ENCODE assay signal across 8 mouse cellular contexts in the genomic region with DNA sequence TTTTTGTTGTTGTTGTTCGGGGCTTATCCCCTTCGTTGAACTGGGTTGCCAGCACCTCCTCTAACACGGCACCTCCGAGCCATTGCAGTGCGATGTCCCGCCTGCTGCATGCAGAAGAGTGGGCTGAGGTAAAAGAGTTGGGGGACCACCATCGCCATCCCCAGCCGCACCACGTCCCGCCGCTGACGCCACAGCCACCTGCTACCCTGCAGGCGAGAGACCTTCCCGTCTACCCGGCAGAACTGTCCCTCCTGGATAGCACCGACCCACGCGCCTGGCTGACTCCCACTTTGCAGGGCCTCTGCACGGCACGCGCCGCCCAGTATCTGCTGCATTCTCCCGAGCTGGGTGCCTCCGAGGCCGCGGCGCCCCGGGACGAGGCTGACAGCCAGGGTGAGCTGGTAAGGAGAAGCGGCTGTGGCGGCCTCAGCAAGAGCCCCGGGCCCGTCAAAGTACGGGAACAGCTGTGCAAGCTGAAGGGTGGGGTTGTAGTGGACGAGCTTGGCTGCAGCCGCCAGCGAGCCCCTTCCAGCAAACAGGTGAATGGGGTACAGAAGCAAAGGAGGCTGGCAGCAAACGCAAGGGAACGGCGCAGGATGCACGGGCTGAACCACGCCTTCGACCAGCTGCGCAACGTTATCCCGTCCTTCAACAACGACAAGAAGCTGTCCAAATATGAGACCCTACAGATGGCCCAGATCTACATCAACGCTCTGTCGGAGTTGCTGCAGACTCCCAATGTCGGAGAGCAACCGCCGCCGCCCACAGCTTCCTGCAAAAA. TPM values are rescaled to one million over a fixed set of nuclear protein-coding genes. Genes with fewer than 3 reads are reported as not detected.
A peak's percentile ranks its signal among the peaks of the same experiment; 100 is the strongest.
DNase-seq lines count a peak whose midpoint lies in the region; ATAC-seq and TF ChIP-seq lines count a peak whose summit lies in the region.
"Had no signal": no experiment of that assay in that cellular context is flagged by ENCODE, and none has a peak within 500 bp of the region (broad histone marks: within the 10 kb centered on the region; RNA-seq: fewer than 3 reads in every experiment).

No protein-coding gene starts in this region.

- peaks cover 4% of the 10 kb centered on the region; the same call in 1 of the 2 replicates for H3K4me1 ChIP-seq in lung, embryonic 14.5 days (ENCODE audit: insufficient read depth)
- H3K4me1 ChIP-seq in forebrain, postnatal 0 days (ENCODE audit: insufficient read depth): peaks cover 7% of the 10 kb centered on the region
- peaks cover 29% of the 10 kb centered on the region for H3K4me1 ChIP-seq in midbrain, embryonic 12.5 days

- H3K27ac ChIP-seq in lung, embryonic 14.5 days (ENCODE audit: low read depth): no peak overlapping the region
- H3K27ac ChIP-seq in forebrain, postnatal 0 days (ENCODE audit: low read depth, low read length): no peak overlapping the region
- H3K27ac ChIP-seq in midbrain, embryonic 12.5 days (replicated peaks): no peak overlapping the region
- H3K27ac ChIP-seq: macrophage had no signal

- no peaks in the 10 kb centered on the region for H3K36me3 ChIP-seq in lung, embryonic 14.5 days (ENCODE audit: insufficient read depth)
- no peaks in the 10 kb centered on the region for H3K36me3 ChIP-seq in forebrain, postnatal 0 days (ENCODE audit: insufficient read depth)
- H3K36me3 ChIP-seq in midbrain, embryonic 12.5 days: no peaks in the 10 kb centered on the region

- peak; percentile 70 for ATAC-seq in lung, embryonic 14.5 days (ENCODE audit: insufficient read depth)
- ATAC-seq in forebrain, postnatal 0 days: peak; percentile 65
- peak; percentile 73 for ATAC-seq in midbrain, embryonic 12.5 days (ENCODE audit: low FRiP score, low read depth)

- H3K9me3 ChIP-seq in lung, embryonic 14.5 days (ENCODE audit: low read depth, low read length): no peaks in the 10 kb centered on the region
- no peaks in the 10 kb centered on the region for H3K9me3 ChIP-seq in forebrain, postnatal 0 days (ENCODE audit: low read length)
- no peaks in the 10 kb centered on the region for H3K9me3 ChIP-seq in midbrain, embryonic 12.5 days

- no peak overlapping the region for H3K9ac ChIP-seq in lung, embryonic 14.5 days
- H3K9ac ChIP-seq in forebrain, postnatal 0 days: no peak overlapping the region
- peak overlapping the region; percentile 31; the same call in 1 of the 2 replicates for H3K9ac ChIP-seq in midbrain, embryonic 12.5 days (replicated peaks)

- peaks cover 76% of the 10 kb centered on the region for H3K27me3 ChIP-seq in lung, embryonic 14.5 days (ENCODE audit: insufficient read depth, low read length)
- peaks cover 67% of the 10 kb centered on the region for H3K27me3 ChIP-seq in forebrain, postnatal 0 days (ENCODE audit: insufficient read depth, low read length)
- peaks cover 77% of the 10 kb centered on the region for H3K27me3 ChIP-seq in midbrain, embryonic 12.5 days

- under 1% methylated on average over 53 of the region's 53 CpGs for WGBS in lung, embryonic 14.5 days
- WGBS in forebrain, postnatal 0 days: 2% methylated on average over 53 of the region's 53 CpGs
- under 1% methylated on average over 53 of the region's 53 CpGs for WGBS in midbrain, embryonic 12.5 days

- H3K4me3 ChIP-seq in lung, embryonic 14.5 days (ENCODE audit: low read depth, low read length): peak overlapping the region; percentile 39
- peak overlapping the region; percentile 37 for H3K4me3 ChIP-seq in forebrain, postnatal 0 days (ENCODE audit: low read depth, low read length)
- H3K4me3 ChIP-seq in midbrain, embryonic 12.5 days: peak overlapping the region; percentile 42

- no peak for TF ChIP-seq CTCF in lung, embryonic 14.5 days (IDR thresholded peaks at IDR 0.05; ENCODE audit: low read depth)
- TF ChIP-seq CTCF in forebrain, postnatal 0 days (IDR thresholded peaks at IDR 0.05; ENCODE audit: low read depth): no peak

- peak; percentile 55 for DNase-seq in lung, embryonic 14.5 days
- no peak for DNase-seq in lung, postnatal 14 days
- DNase-seq in cerebellum, postnatal 10 days: peak; percentile 53 to 59
- DNase-seq in forebrain, postnatal 0 days: peak; percentile 34
- peak; percentile 37 for DNase-seq in kidney, postnatal 10 days
- DNase-seq in c-Kit-positive CD71-positive TER-119-positive erythroid progenitor cells, embryonic 14.5 days (ENCODE audit: low spot score): no peak

- peak overlapping the region; percentile 78 for H3K4me2 ChIP-seq in lung, embryonic 14.5 days
- H3K4me2 ChIP-seq in forebrain, postnatal 0 days (ENCODE audit: low read depth): peak overlapping the region; percentile 57
- peak overlapping the region; percentile 79 for H3K4me2 ChIP-seq in midbrain, embryonic 12.5 days (replicated peaks)

RNA-seq across cellular contexts. Expression of a gene that starts 0.5 kb away (rescaled TPM):
- not detected in 2 replicates for polyA plus RNA-seq in lung, embryonic 14.5 days (2014; fragmentation: Nextera tagmentation; extraction: Ambion mirVana)
- total RNA-seq in forebrain, postnatal 0 days (2014; rRNA removed): not detected in 2 replicates
- not detected in 2 replicates for polyA plus RNA-seq in forebrain, postnatal 0 days (2015; fragmentation: Nextera tagmentation; extraction: Ambion mirVana)
- 0.90 and 2.6 TPM in 2 replicates for polyA plus RNA-seq in midbrain, embryonic 12.5 days (2016; fragmentation: Nextera tagmentation; extraction: Ambion mirVana)
- polyA plus RNA-seq: macrophage had no signal

Comparison
In these comparisons a context has a peak if more than half of its experiments do, and no peak if none do; other contexts are left out.
1. DNase-seq: peak in lung, embryonic 14.5 days (single experiment), cerebellum, postnatal 10 days (2 of 2), forebrain, postnatal 0 days (single experiment) and kidney, postnatal 10 days (single experiment); none in lung, postnatal 14 days (single experiment) and c-Kit-positive CD71-positive TER-119-positive erythroid progenitor cells, embryonic 14.5 days (single experiment).
2. Peak in every context shown above with its lines, with median percentiles within 50 percentile points of each other: ATAC-seq, H3K4me2 ChIP-seq and H3K4me3 ChIP-seq.